Mouse (Mus musculus) right cerebral cortex, postnatal 4 days (tissue): ENCODE measurements around the gene Pde4c.

Source experiments
- DNase-seq: peaks from one replicate; pipeline ENCODE4 v3.0.0-alpha.2; 2022

Gene Pde4c

GRCm38 (mm10) chr8:70698310-70699109 is 25.0 kb upstream of the Pde4c start, which contains the start of gene Jund:
Jund (plus strand) TSS chr8:70698949.
- peak; percentile 99 for DNase-seq

- no peak for DNase-seq
Observed at GRCm38 (mm10) chr8:70699116-70699833, 24.2 kb upstream of the Pde4c start.

GRCm38 (mm10) chr8:70699834-70700554 is 23.5 kb upstream of the Pde4c start:
- peak; percentile 83 for DNase-seq

DNA sequence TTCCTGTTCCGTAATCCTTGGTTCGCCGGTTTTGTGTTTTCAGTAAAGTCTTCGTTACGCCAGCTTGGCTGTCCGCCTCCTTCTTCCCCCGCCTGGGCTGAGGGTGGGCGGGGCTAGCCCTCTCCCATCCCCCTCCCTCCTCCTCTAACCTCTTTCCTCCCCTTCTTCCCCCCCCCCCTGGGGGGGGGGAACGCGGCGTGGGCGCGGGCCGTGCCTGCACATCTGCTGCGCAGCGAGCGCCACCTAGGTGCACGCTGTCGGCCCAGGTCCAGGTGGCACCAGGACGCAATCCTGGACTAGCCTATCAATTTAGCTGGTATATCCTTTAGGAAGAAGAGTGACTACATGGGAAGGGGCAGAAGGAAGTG is 23.0 kb upstream of the Pde4c start:
- DNase-seq: peak; percentile 82

GRCm38 (mm10) chr8:70701048-70701981 is 22.2 kb upstream of the Pde4c start:
- no peak for DNase-seq

DNA sequence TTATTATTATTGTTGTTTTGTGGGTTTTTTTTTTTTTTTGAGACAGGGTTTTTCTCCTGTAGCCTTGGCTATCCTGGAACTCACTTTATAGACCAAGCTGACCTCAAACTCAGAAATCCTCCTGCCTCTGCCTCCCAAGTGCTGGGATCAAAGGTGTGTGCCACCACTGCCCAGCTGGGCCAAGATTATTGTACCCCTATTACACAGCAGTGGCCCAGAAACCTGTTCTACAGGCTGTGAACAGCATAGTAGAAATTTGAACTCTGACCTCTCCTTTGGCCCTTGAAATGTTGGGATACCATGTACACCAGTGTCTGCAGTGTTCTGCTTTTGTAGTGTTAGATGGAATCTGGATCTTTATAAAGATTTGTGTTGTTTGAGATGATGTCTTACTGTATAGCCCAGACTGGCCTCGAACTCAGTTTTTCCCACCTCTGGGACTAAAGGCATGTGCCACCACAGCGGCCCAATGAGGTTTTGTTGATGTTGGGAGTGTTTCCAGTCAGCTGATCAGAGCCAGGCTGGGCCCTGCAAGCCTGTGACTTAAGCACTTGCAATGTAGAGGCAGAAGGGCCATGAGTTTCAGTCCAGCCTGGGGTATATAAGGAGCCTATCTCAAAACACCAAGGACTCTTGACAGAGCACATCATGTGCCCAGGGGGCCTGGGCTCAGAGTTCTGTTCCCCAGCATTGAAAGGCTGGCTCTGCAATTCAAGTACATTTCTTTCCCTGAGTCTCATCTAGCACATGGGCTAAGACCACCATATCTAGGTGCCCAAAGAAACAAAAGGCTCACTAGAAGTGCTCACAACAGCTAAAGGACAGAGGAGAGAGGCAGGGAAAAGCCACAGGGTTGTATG is 21.3 kb upstream of the Pde4c start:
- DNase-seq: no peak

GRCm38 (mm10) chr8:70702842-70703182 is 20.7 kb upstream of the Pde4c start:
- no peak for DNase-seq

DNA sequence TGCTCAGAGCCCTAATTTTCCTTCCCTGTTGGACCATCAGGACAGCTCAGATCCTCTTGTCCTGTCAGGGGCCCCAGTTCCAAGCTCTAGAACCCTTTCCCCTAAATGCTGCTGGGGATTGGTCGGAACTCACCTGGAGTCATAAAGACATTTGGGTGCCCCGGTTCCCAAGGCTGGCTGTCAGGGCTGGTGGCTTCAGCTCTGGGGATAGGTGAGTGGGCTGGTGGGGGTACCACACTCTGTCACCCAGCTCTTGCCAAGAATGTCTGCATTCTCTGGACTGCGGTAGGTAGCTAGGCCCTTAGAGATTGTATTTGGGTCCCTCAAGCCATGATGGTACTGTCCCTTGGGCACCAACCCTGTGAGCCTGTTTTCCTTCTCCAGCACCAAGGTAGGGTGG is 20.2 kb upstream of the Pde4c start, which contains the start of gene Iqcn:
TSS of gene Iqcn (plus strand) at position 171 of the 400 bp plus-strand sequence.
- no peak for DNase-seq

- no peak for DNase-seq
Observed at GRCm38 (mm10) chr8:70708281-70708680, 15.2 kb upstream of the Pde4c start.

DNA sequence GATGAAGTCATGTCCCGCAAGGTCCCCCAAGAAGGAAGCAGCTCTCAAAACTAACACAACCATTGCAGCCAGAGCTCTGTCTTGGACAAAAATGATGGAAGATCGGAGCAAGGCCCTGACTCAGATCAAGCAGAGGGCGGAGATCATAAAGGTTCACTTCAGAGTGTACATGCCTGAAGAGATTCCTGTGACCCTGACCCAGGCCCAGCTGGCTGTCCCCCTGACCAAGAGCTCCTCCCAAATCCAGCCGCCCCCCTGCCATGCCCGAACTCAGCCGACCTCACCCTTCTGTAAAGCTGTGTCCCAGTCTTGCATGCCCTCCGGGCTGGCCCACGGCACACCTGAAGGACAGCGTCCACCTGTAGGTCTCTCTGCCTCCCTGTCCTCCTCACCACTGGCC is 13.7 kb upstream of the Pde4c start:
- DNase-seq: no peak

- DNase-seq: no peak
Observed at GRCm38 (mm10) chr8:70710296-70710695, 13.2 kb upstream of the Pde4c start.

- DNase-seq: no peak
Observed at GRCm38 (mm10) chr8:70711041-70711440, 12.5 kb upstream of the Pde4c start.

- DNase-seq: no peak
Observed at GRCm38 (mm10) chr8:70713991-70714390, 9.5 kb upstream of the Pde4c start.

GRCm38 (mm10) chr8:70715086-70715485 is 8.4 kb upstream of the Pde4c start:
- no peak for DNase-seq

GRCm38 (mm10) chr8:70716521-70717400 is 6.8 kb upstream of the Pde4c start:
- no peak for DNase-seq

GRCm38 (mm10) chr8:70718297-70718696 is 5.2 kb upstream of the Pde4c start, which contains the start of gene Gm3336:
Gm3336 (plus strand) TSS chr8:70718543.
- peak; percentile 46 for DNase-seq

GRCm38 (mm10) chr8:70719796-70720270 is 3.7 kb upstream of the Pde4c start:
- no peak for DNase-seq

GRCm38 (mm10) chr8:70720739-70721138 is 2.8 kb upstream of the Pde4c start:
- DNase-seq: peak; percentile 88

DNA sequence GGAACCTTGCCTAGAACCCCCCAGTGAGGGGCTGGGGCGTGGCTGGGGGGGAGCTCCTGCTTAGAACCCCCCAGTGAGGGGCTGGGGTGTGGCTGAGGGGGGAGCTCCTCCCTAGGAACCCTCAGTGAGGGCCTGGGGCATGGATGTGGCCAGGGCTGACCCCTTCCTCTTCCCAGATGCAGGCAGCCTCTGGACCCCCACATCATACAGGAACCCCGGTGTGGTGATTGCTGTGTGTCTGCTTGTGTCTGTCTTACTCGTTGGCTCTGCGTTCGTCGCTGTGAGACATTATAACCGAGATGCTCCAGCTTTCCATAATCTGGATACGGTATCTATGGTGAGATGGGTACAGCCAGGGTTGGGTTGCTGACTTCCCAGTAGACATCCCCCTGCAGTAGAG is 1.9 kb upstream of the Pde4c start:
- DNase-seq: no peak

DNA sequence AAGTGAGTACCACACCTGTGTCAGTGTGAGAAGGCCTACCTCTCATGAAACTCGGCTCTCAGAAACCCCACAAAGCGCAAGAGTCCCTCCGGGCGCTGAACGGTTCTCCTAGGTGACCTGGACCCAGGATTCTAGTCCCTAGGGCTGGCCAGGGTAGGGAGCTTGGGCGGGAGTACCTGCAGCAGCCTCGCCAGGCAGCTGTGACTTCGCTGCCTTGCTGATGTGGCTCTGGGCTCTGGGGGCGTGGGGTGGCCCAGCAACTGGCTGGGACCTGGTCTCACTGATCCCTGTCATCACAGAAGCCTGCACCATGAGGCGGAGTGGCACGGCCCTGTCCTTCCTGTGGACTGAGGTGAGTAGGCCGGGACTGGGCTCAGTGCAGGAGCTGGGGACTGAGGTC is 696 bp downstream of the Pde4c start:
- DNase-seq: no peak
